Mouse (Mus musculus) intestine, embryonic 16.5 days (tissue): ENCODE measurements around the gene Cmbl. TPM values are rescaled to one million over a fixed set of nuclear protein-coding genes. Genes with fewer than 3 reads are reported as not detected.

Experiments
- ATAC-seq: fragments of 200-750 bp; cut with Nextera tagmentation; 2 replicates; pipeline ENCODE4 v1.8.0; 2017; ENCODE audit warnings: moderate TSS enrichment, moderate library complexity
- H3K27ac ChIP-seq: fragments of 300-500 bp; sonication (generic); 2 replicates; pipeline ENCODE4 v1.5.1; 2014; ENCODE audit warnings: mild to moderate bottlenecking, low read length
- H3K27me3 ChIP-seq: fragments of 300-500 bp; sonication (generic); replicated peaks from 2 replicates; pipeline ENCODE4 v1.6.1; 2014; ENCODE audit warnings: low read length, control low read depth, mixed read lengths; ENCODE audit not compliant: control insufficient read depth, insufficient read depth
- H3K36me3 ChIP-seq: fragments of 300-500 bp; sonication (generic); 2 replicates; pipeline ENCODE4 v1.6.1; 2014; ENCODE audit warnings: low read length, control low read depth; ENCODE audit not compliant: control insufficient read depth, insufficient read depth
- H3K4me1 ChIP-seq: fragments of 300-500 bp; sonication (generic); 2 replicates; pipeline ENCODE4 v1.6.1; 2014; ENCODE audit warnings: low read length, control low read depth, mixed read lengths; ENCODE audit not compliant: control insufficient read depth, insufficient read depth
- H3K4me2 ChIP-seq: fragments of 300-500 bp; sonication (generic); 2 replicates; pipeline ENCODE4 v1.6.1; 2014; ENCODE audit warnings: low read depth, low read length, control low read depth
- H3K4me3 ChIP-seq: fragments of 300-500 bp; sonication (generic); 2 replicates; pipeline ENCODE4 v1.5.1; 2014; ENCODE audit warnings: mild to moderate bottlenecking, low read length
- H3K9ac ChIP-seq: fragments of 300-500 bp; sonication (generic); 2 replicates; pipeline ENCODE4 v1.6.1; 2014; ENCODE audit warnings: low read depth, low read length
- H3K9me3 ChIP-seq: fragments of 300-500 bp; sonication (generic); 2 replicates; pipeline ENCODE4 v1.6.1; 2016; ENCODE audit warnings: low read length, control low read depth; ENCODE audit not compliant: control insufficient read depth
- WGBS: fragments of 180-500 bp; shearing (Covaris S2); extraction: QIAGEN DNeasy Blood & Tissue Kit; methylation state at CpG from one replicate; pipeline ENCODE4 v1.1.7; 2014; 5-methylcytosine and 5-hydroxymethylcytosine counted together
- polyA plus RNA-seq: library from polyadenylated mRNA; unstranded; fragments of >200 nt; fragmentation: Nextera tagmentation; extraction: Ambion mirVana; gene quantifications from 2 replicates; pipeline ENCODE4 v1.2.1, GENCODE M21; 2015

Gene Cmbl
- polyA plus RNA-seq: 60.9 and 74.5 TPM in 2 replicates

GRCm38 (mm10) chr15:31565184-31565583 is at the start of gene Cmbl:
Cmbl (plus strand) TSS chr15:31565389.
- H3K27me3 ChIP-seq: no peaks in the 10 kb centered on the region
- H3K27ac ChIP-seq: peak within 1 kb of the TSS; percentile 68; the same call in 1 of the 2 replicates
- ATAC-seq: no peak
- no peak within 1 kb of the TSS for H3K9ac ChIP-seq
- peaks cover 11% of the 10 kb centered on the region for H3K4me1 ChIP-seq
- 55% methylated on average over 5 of the region's 5 CpGs for WGBS
- no peak within 1 kb of the TSS for H3K4me3 ChIP-seq
- no peaks in the 10 kb centered on the region; the same call in 1 of the 2 replicates for H3K9me3 ChIP-seq
- H3K4me2 ChIP-seq: no peak within 1 kb of the TSS
- H3K36me3 ChIP-seq: no peaks in the 10 kb centered on the region

- H3K4me2 ChIP-seq: no peak overlapping the region
- no peak overlapping the region for H3K9ac ChIP-seq
- no peaks in the 10 kb centered on the region for H3K36me3 ChIP-seq
- no peaks in the 10 kb centered on the region for H3K27me3 ChIP-seq
- H3K27ac ChIP-seq: no peak overlapping the region
- WGBS: 93% methylated on average over 1 of the region's 1 CpGs
- H3K9me3 ChIP-seq: no peaks in the 10 kb centered on the region
- H3K4me3 ChIP-seq: no peak overlapping the region
- 0 out of 2 replicates have a peak, but pooled peaks have one; percentile 26 for ATAC-seq
- 0 out of 2 replicates have a peak, but pooled peaks cover 8% of the 10 kb centered on the region for H3K4me1 ChIP-seq
Observed at GRCm38 (mm10) chr15:31517186-31517585, 48.0 kb upstream of the Cmbl start.

- 68% methylated on average over 2 of the region's 2 CpGs for WGBS
- Histone ChIP-seq H3K4me2 (no peak overlapping the region), H3K36me3 (no peaks in the 10 kb centered on the region), H3K27me3 (no peaks in the 10 kb centered on the region), H3K27ac (no peak overlapping the region), H3K9me3 (no peaks in the 10 kb centered on the region), H3K4me3 (no peak overlapping the region), H3K9ac (no peak overlapping the region), H3K4me1 (peaks cover 14% of the 10 kb centered on the region)
- ATAC-seq: no peak
Observed at GRCm38 (mm10) chr15:31518371-31518770, 46.8 kb upstream of the Cmbl start.

GRCm38 (mm10) chr15:31519000-31519399 is 46.2 kb upstream of the Cmbl start:
- H3K27me3 ChIP-seq: no peaks in the 10 kb centered on the region
- no peak for ATAC-seq
- WGBS: 75% methylated on average over 5 of the region's 5 CpGs

GRCm38 (mm10) chr15:31526463-31526862 is 38.7 kb upstream of the Cmbl start:
- ATAC-seq: no peak
- Histone ChIP-seq H3K9me3 (no peaks in the 10 kb centered on the region), H3K9ac (no peak overlapping the region), H3K27ac (no peak overlapping the region), H3K4me1 (peaks cover 10% of the 10 kb centered on the region), H3K4me2 (no peak overlapping the region), H3K4me3 (no peak overlapping the region), H3K36me3 (no peaks in the 10 kb centered on the region), H3K27me3 (no peaks in the 10 kb centered on the region)
- 93% methylated on average over 1 of the region's 1 CpGs for whole genome bisulfite sequencing

More at GRCm38 (mm10) chr15:31519000-31519399, 46.2 kb upstream of the Cmbl start:
- Histone ChIP-seq H3K9ac (no peak overlapping the region), H3K4me3 (no peak overlapping the region), H3K4me2 (no peak overlapping the region), H3K27ac (no peak overlapping the region), H3K4me1 (peaks cover 10% of the 10 kb centered on the region), H3K9me3 (no peaks in the 10 kb centered on the region), H3K36me3 (no peaks in the 10 kb centered on the region)

GRCm38 (mm10) chr15:31528477-31528876 is 36.7 kb upstream of the Cmbl start:
- H3K4me1 ChIP-seq: peaks cover 4% of the 10 kb centered on the region
- ATAC-seq: no peak
- WGBS: 95% methylated on average over 4 of the region's 4 CpGs

GRCm38 (mm10) chr15:31529103-31529502 is 36.1 kb upstream of the Cmbl start:
- 17% methylated on average over 6 of the region's 6 CpGs for WGBS

More at GRCm38 (mm10) chr15:31528477-31528876, 36.7 kb upstream of the Cmbl start:
- Histone ChIP-seq H3K9ac (no peak overlapping the region), H3K4me2 (no peak overlapping the region), H3K27me3 (no peaks in the 10 kb centered on the region), H3K27ac (no peak overlapping the region), H3K9me3 (no peaks in the 10 kb centered on the region), H3K4me3 (no peak overlapping the region), H3K36me3 (no peaks in the 10 kb centered on the region)

GRCm38 (mm10) chr15:31529811-31530658 is 35.2 kb upstream of the Cmbl start:
- peak overlapping the region; percentile 91 for H3K4me3 ChIP-seq
- H3K4me2 ChIP-seq: peak overlapping the region; percentile 77
- no peaks in the 10 kb centered on the region for H3K36me3 ChIP-seq
- peak overlapping the region; percentile 95 for H3K27ac ChIP-seq
- H3K27me3 ChIP-seq: no peaks in the 10 kb centered on the region
- peaks cover 4% of the 10 kb centered on the region for H3K4me1 ChIP-seq
- ATAC-seq: peak; percentile 54
- no peaks in the 10 kb centered on the region for H3K9me3 ChIP-seq
- under 1% methylated on average over 54 of the region's 56 CpGs for WGBS
- H3K9ac ChIP-seq: peak overlapping the region; percentile 96

More at GRCm38 (mm10) chr15:31529103-31529502, 36.1 kb upstream of the Cmbl start:
- H3K4me3 ChIP-seq: peak overlapping the region; percentile 91
- ATAC-seq: no peak
- peaks cover 4% of the 10 kb centered on the region for H3K4me1 ChIP-seq
- no peak overlapping the region for H3K9ac ChIP-seq
- H3K27ac ChIP-seq: no peak overlapping the region
- no peaks in the 10 kb centered on the region for H3K36me3 ChIP-seq
- no peaks in the 10 kb centered on the region for H3K9me3 ChIP-seq
- H3K4me2 ChIP-seq: peak overlapping the region; percentile 77
- no peaks in the 10 kb centered on the region for H3K27me3 ChIP-seq

GRCm38 (mm10) chr15:31530659-31531445 is 34.3 kb upstream of the Cmbl start, which contains the start of gene March6:
March6 (minus strand) TSS chr15:31531053.
- Histone ChIP-seq H3K4me2 (peak within 1 kb of the TSS; percentile 77), H3K27me3 (no peaks in the 10 kb centered on the region), H3K9me3 (no peaks in the 10 kb centered on the region), H3K9ac (peak within 1 kb of the TSS; percentile 96), H3K27ac (peak within 1 kb of the TSS; percentile 95), H3K4me1 (peaks cover 4% of the 10 kb centered on the region), H3K4me3 (peak within 1 kb of the TSS; percentile 91), H3K36me3 (no peaks in the 10 kb centered on the region)
- under 1% methylated on average over 83 of the region's 132 CpGs for WGBS
- peak; percentile 92 for ATAC-seq
